Mouse (Mus musculus) stomach, embryonic 16.5 days (tissue): ENCODE data around the gene Nrsn1. TPM values are rescaled to one million over a fixed set of nuclear protein-coding genes. Genes with fewer than 3 reads are reported as not detected.
"Not testable (repeated sequence)": the region's sequence is repeated elsewhere in the genome, so short reads cannot be mapped to it uniquely, and the experiment has no call there.

ENCODE experiments used
- ATAC-seq: fragments of 200-750 bp; cut with Nextera tagmentation; 2 replicates; pipeline ENCODE4 v1.8.0; 2017; ENCODE audit warnings: moderate number of reproducible peaks, moderate TSS enrichment; ENCODE audit not compliant: insufficient read depth, low FRiP score
- H3K27ac ChIP-seq: fragments of 300-500 bp; sonication (generic); 2 replicates; pipeline ENCODE4 v1.5.1; 2014; ENCODE audit warnings: low read length
- H3K27me3 ChIP-seq: fragments of 300-500 bp; sonication (generic); 2 replicates; pipeline ENCODE4 v1.6.1; 2014; ENCODE audit warnings: low read length, control low read depth, mixed read lengths; ENCODE audit not compliant: control insufficient read depth, insufficient read depth
- H3K36me3 ChIP-seq: fragments of 300-500 bp; sonication (generic); 2 replicates; pipeline ENCODE4 v1.6.1; 2014; ENCODE audit warnings: low read length; ENCODE audit not compliant: control insufficient read depth, insufficient read depth
- H3K4me1 ChIP-seq: fragments of 300-500 bp; sonication (generic); 2 replicates; pipeline ENCODE4 v1.6.1; 2014; ENCODE audit warnings: low read length, control low read depth, mixed read lengths; ENCODE audit not compliant: control insufficient read depth, insufficient read depth
- H3K4me2 ChIP-seq: fragments of 300-500 bp; sonication (generic); 2 replicates; pipeline ENCODE4 v1.6.1; 2014; ENCODE audit warnings: low read depth, low read length, mixed read lengths
- H3K4me3 ChIP-seq: fragments of 300-500 bp; sonication (generic); replicated peaks from 2 replicates; pipeline ENCODE4 v1.5.1; 2014; ENCODE audit warnings: mild to moderate bottlenecking, low read length
- H3K9ac ChIP-seq: fragments of 300-500 bp; sonication (generic); 2 replicates; pipeline ENCODE4 v1.6.1; 2014; ENCODE audit warnings: low read length
- H3K9me3 ChIP-seq: fragments of 300-500 bp; sonication (generic); replicated peaks from 2 replicates; pipeline ENCODE4 v1.6.1; 2016; ENCODE audit warnings: low read length, control low read depth; ENCODE audit not compliant: control insufficient read depth
- WGBS: fragments of 180-500 bp; shearing (Covaris S2); extraction: QIAGEN DNeasy Blood & Tissue Kit; methylation state at CpG from one replicate; pipeline ENCODE4 v1.1.7; 2014; 5-methylcytosine and 5-hydroxymethylcytosine counted together
- polyA plus RNA-seq: library from polyadenylated mRNA; unstranded; fragments of >200 nt; fragmentation: Nextera tagmentation; extraction: Ambion mirVana; gene quantifications from 2 replicates; pipeline ENCODE4 v1.2.1, GENCODE M21; 2015

The Nrsn1 gene
- 4.8 and 5.0 TPM in 2 replicates for polyA plus RNA-seq

GRCm38 (mm10) chr13:25270402-25270801, at the start of gene Nrsn1:
Nrsn1 (minus strand) TSS chr13:25270502.
- not testable (repeated sequence) for H3K9ac ChIP-seq, ATAC-seq, H3K27ac ChIP-seq, H3K9me3 ChIP-seq, H3K27me3 ChIP-seq, H3K36me3 ChIP-seq, H3K4me1 ChIP-seq
- H3K4me2 ChIP-seq: peak within 1 kb of the TSS; percentile 69
- H3K4me3 ChIP-seq: peak within 1 kb of the TSS; percentile 40
- WGBS: 54% methylated on average over 2 of the region's 2 CpGs

GRCm38 (mm10) chr13:25312059-25312458, 41.8 kb upstream of the Nrsn1 start:
- 67% methylated on average over 2 of the region's 2 CpGs for WGBS
- no peak for ATAC-seq
- Histone ChIP-seq H3K36me3 (no peaks in the 10 kb centered on the region), H3K4me2 (no peak overlapping the region), H3K27me3 (no peaks in the 10 kb centered on the region), H3K9me3 (no peaks in the 10 kb centered on the region), H3K4me1 (no peaks in the 10 kb centered on the region), H3K9ac (no peak overlapping the region), H3K27ac (no peak overlapping the region), H3K4me3 (no peak overlapping the region)

GRCm38 (mm10) chr13:25310068-25310467, 39.8 kb upstream of the Nrsn1 start:
- Histone ChIP-seq H3K4me1 (no peaks in the 10 kb centered on the region), H3K9ac (no peak overlapping the region), H3K36me3 (no peaks in the 10 kb centered on the region), H3K9me3 (no peaks in the 10 kb centered on the region), H3K4me2 (no peak overlapping the region), H3K4me3 (no peak overlapping the region), H3K27ac (no peak overlapping the region), H3K27me3 (no peaks in the 10 kb centered on the region)
- ATAC-seq: no peak

GRCm38 (mm10) chr13:25288736-25289135, 18.4 kb upstream of the Nrsn1 start:
- H3K4me2 ChIP-seq: no peak overlapping the region
- H3K27me3 ChIP-seq: no peaks in the 10 kb centered on the region
- no peak for ATAC-seq
- H3K9ac ChIP-seq: no peak overlapping the region
- no peak overlapping the region for H3K4me3 ChIP-seq
- no peaks in the 10 kb centered on the region for H3K9me3 ChIP-seq
- no peaks in the 10 kb centered on the region for H3K4me1 ChIP-seq
- 80% methylated on average over 1 of the region's 1 CpGs for WGBS
- no peaks in the 10 kb centered on the region for H3K36me3 ChIP-seq
- no peak overlapping the region for H3K27ac ChIP-seq

- H3K27ac ChIP-seq: no peak overlapping the region
- 51% methylated on average over 5 of the region's 5 CpGs for WGBS
- H3K27me3 ChIP-seq: no peaks in the 10 kb centered on the region
- no peak overlapping the region for H3K4me2 ChIP-seq
- no peak for ATAC-seq
- peaks cover 1% of the 10 kb centered on the region; the same call in 1 of the 2 replicates for H3K4me1 ChIP-seq
- H3K4me3 ChIP-seq: no peak overlapping the region
- H3K36me3 ChIP-seq: no peaks in the 10 kb centered on the region
- H3K9me3 ChIP-seq: no peaks in the 10 kb centered on the region
- H3K9ac ChIP-seq: no peak overlapping the region
Observed at GRCm38 (mm10) chr13:25274934-25275565, 4.7 kb upstream of the Nrsn1 start.

GRCm38 (mm10) chr13:25272189-25272588, 1.9 kb upstream of the Nrsn1 start:
- Histone ChIP-seq H3K9ac (no peak overlapping the region), H3K27ac (no peak overlapping the region), H3K4me3 (no peak overlapping the region), H3K27me3 (no peaks in the 10 kb centered on the region), H3K4me1 (peaks cover 5% of the 10 kb centered on the region; the same call in 1 of the 2 replicates), H3K4me2 (no peak overlapping the region), H3K36me3 (no peaks in the 10 kb centered on the region), H3K9me3 (no peaks in the 10 kb centered on the region)
- ATAC-seq: no peak
- 72% methylated on average over 4 of the region's 4 CpGs for WGBS

- Histone ChIP-seq H3K27me3 (no peaks in the 10 kb centered on the region), H3K36me3 (no peaks in the 10 kb centered on the region)
- 2% methylated on average over 41 of the region's 42 CpGs for WGBS
Observed at GRCm38 (mm10) chr13:25269569-25270268, 583 bp downstream of the Nrsn1 start.

GRCm38 (mm10) chr13:25269039-25269438, 1.3 kb downstream of the Nrsn1 start:
- Histone ChIP-seq H3K4me2 (no peak overlapping the region), H3K4me1 (peaks cover 5% of the 10 kb centered on the region; the same call in 1 of the 2 replicates), H3K36me3 (no peaks in the 10 kb centered on the region), H3K27me3 (no peaks in the 10 kb centered on the region), H3K9me3 (no peaks in the 10 kb centered on the region), H3K9ac (no peak overlapping the region), H3K4me3 (no peak overlapping the region), H3K27ac (no peak overlapping the region)
- peak; percentile 40; the same call in 1 of the 2 replicates for ATAC-seq
- WGBS: 13% methylated on average over 2 of the region's 2 CpGs

More at GRCm38 (mm10) chr13:25269569-25270268, 583 bp downstream of the Nrsn1 start:
- no peak overlapping the region for H3K9ac ChIP-seq
- peak overlapping the region; percentile 69 for H3K4me2 ChIP-seq
- no peak overlapping the region for H3K27ac ChIP-seq
- H3K9me3 ChIP-seq: no peaks in the 10 kb centered on the region
- H3K4me1 ChIP-seq: peaks cover 5% of the 10 kb centered on the region; the same call in 1 of the 2 replicates
- peak overlapping the region; percentile 40 for H3K4me3 ChIP-seq
- peak; percentile 83; the same call in 1 of the 2 replicates for ATAC-seq

GRCm38 (mm10) chr13:25262748-25263147, 7.6 kb downstream of the Nrsn1 start:
- no peak for ATAC-seq
- Histone ChIP-seq H3K27ac (no peak overlapping the region), H3K27me3 (no peaks in the 10 kb centered on the region), H3K9ac (no peak overlapping the region), H3K9me3 (no peaks in the 10 kb centered on the region), H3K4me1 (no peaks in the 10 kb centered on the region), H3K4me2 (no peak overlapping the region), H3K4me3 (no peak overlapping the region), H3K36me3 (no peaks in the 10 kb centered on the region)
- 57% methylated on average over 4 of the region's 4 CpGs for WGBS
